8 mouse cellular contexts compared by ENCODE assay signal in genomic region chr1:133087206-133087905, GRCm38 (mm10). TPM values are rescaled to one million over a fixed set of nuclear protein-coding genes. Genes with fewer than 3 reads are reported as not detected.
A peak's percentile ranks its signal among the peaks of the same experiment; 100 is the strongest.
DNase-seq lines count a peak whose midpoint lies in the region; ATAC-seq lines count a peak whose summit lies in the region.

No protein-coding gene starts in this region.

- no peaks in the 10 kb centered on the region for H3K36me3 ChIP-seq in embryonic facial prominence, embryonic 11.5 days (replicated peaks; ENCODE audit: control insufficient read depth, insufficient read depth, low read depth, low read length)
- H3K36me3 ChIP-seq in heart, embryonic 12.5 days, result peaks cover 62% of the 10 kb centered on the region

- peak; percentile 60; the same call in 1 of the 2 replicates for ATAC-seq in embryonic facial prominence, embryonic 11.5 days (replicated peaks; ENCODE audit: insufficient number of reproducible peaks, low FRiP score, low TSS enrichment, low read depth)
- no peak for ATAC-seq in heart, embryonic 12.5 days (ENCODE audit: insufficient number of reproducible peaks, low FRiP score)
- ATAC-seq in megakaryocyte progenitor cell, adult 5-6 weeks (replicated peaks; ENCODE audit: poor library complexity), result peak; percentile 79

- H3K9ac ChIP-seq in embryonic facial prominence, embryonic 11.5 days (replicated peaks; ENCODE audit: low read length), result no peak overlapping the region
- H3K9ac ChIP-seq in heart, embryonic 12.5 days, result 0 out of 2 replicates have a peak overlapping the region, but pooled peaks have one; percentile 0

- H3K4me1 ChIP-seq in embryonic facial prominence, embryonic 11.5 days (ENCODE audit: control insufficient read depth, insufficient read depth, low read length), result peaks cover 2% of the 10 kb centered on the region; the same call in 1 of the 2 replicates
- peaks cover 35% of the 10 kb centered on the region for H3K4me1 ChIP-seq in heart, embryonic 12.5 days (replicated peaks)

- no peaks in the 10 kb centered on the region for H3K27me3 ChIP-seq in embryonic facial prominence, embryonic 11.5 days (ENCODE audit: control insufficient read depth, insufficient read depth, low read length)
- H3K27me3 ChIP-seq in heart, embryonic 12.5 days (replicated peaks), result no peaks in the 10 kb centered on the region

- H3K9me3 ChIP-seq in embryonic facial prominence, embryonic 11.5 days (replicated peaks; ENCODE audit: control insufficient read depth, low read length), result no peaks in the 10 kb centered on the region
- no peaks in the 10 kb centered on the region for H3K9me3 ChIP-seq in heart, embryonic 12.5 days (replicated peaks)

- WGBS in embryonic facial prominence, embryonic 11.5 days, result 44% methylated on average over 7 of the region's 7 CpGs
- WGBS in heart, embryonic 12.5 days, result 43% methylated on average over 7 of the region's 7 CpGs

- DNase-seq in left cerebral cortex, adult 18-20 months (ENCODE audit: low spot score in 2 of 2), result peak; percentile 41 to 67
- DNase-seq in left cerebral cortex, adult 8-10 months (ENCODE audit: low spot score in 2 of 2), result no peak
- DNase-seq in adrenal gland, postnatal 25 days, result peak; percentile 46
- peak; percentile 79 for DNase-seq in embryonic facial prominence, embryonic 11.5 days (ENCODE audit: low spot score)
- peak; percentile 73 for DNase-seq in kidney, postnatal 14 days
- DNase-seq in spleen, adult 12 weeks (ENCODE audit: low spot score), result peak; percentile 48

- H3K4me2 ChIP-seq in embryonic facial prominence, embryonic 11.5 days (ENCODE audit: low read depth, low read length), result no peak overlapping the region
- H3K4me2 ChIP-seq in heart, embryonic 12.5 days, result no peak overlapping the region

- no peak overlapping the region for H3K4me3 ChIP-seq in embryonic facial prominence, embryonic 11.5 days (ENCODE audit: low read depth, low read length)
- no peak overlapping the region for H3K4me3 ChIP-seq in heart, embryonic 12.5 days

- H3K27ac ChIP-seq in embryonic facial prominence, embryonic 11.5 days (replicated peaks; ENCODE audit: low read depth, low read length), result no peak overlapping the region
- 0 out of 2 replicates have a peak overlapping the region, but pooled peaks have one; percentile 24 for H3K27ac ChIP-seq in heart, embryonic 12.5 days (ENCODE audit: poor library complexity, severe bottlenecking)

RNA-seq across cellular contexts. Expression of gene Pik3c2b, which starts 41.9 kb away (rescaled TPM):
- 10 to 100 TPM; 14.6 to 15.2 TPM for total RNA-seq in left cerebral cortex, adult 18-20 months (2021)
- 10 to 100 TPM; 19.4 to 22.5 (median 21.3) TPM for total RNA-seq in left cerebral cortex, adult 8-10 months (2022)
- 7.9 and 8.3 TPM in 2 replicates for total RNA-seq in adrenal gland, postnatal 25 days (2021)
- polyA plus RNA-seq in embryonic facial prominence, embryonic 11.5 days (2014; fragmentation: Nextera tagmentation; extraction: Ambion mirVana), result 6.5 and 8.2 TPM in 2 replicates
- 11.5 and 11.7 TPM in 2 replicates for polyA plus RNA-seq in heart, embryonic 12.5 days (2016; fragmentation: Nextera tagmentation; extraction: Ambion mirVana)
- total RNA-seq in megakaryocyte progenitor cell, adult 5-6 weeks (2015), result 1.8 and 2.6 TPM in 2 replicates
- total RNA-seq in megakaryocyte progenitor cell, adult 5-6 weeks (2017), result 1.5 and 1.7 TPM in 2 replicates

RNA-seq across cellular contexts. Expression of gene Ppp1r15b, which starts 43.6 kb away (rescaled TPM):
- 10 to 100 TPM; 44.6 to 49.3 TPM for total RNA-seq in left cerebral cortex, adult 18-20 months (2021)
- 10 to 100 TPM; 41.0 to 43.6 (median 42.0) TPM for total RNA-seq in left cerebral cortex, adult 8-10 months (2022)
- total RNA-seq in adrenal gland, postnatal 25 days (2021), result 82.5 and 88.1 TPM in 2 replicates
- polyA plus RNA-seq in embryonic facial prominence, embryonic 11.5 days (2014; fragmentation: Nextera tagmentation; extraction: Ambion mirVana), result 41.5 and 42.1 TPM in 2 replicates
- polyA plus RNA-seq in heart, embryonic 12.5 days (2016; fragmentation: Nextera tagmentation; extraction: Ambion mirVana), result 42.3 and 46.2 TPM in 2 replicates
- total RNA-seq in megakaryocyte progenitor cell, adult 5-6 weeks (2015), result 54.1 and 60.2 TPM in 2 replicates
- total RNA-seq in megakaryocyte progenitor cell, adult 5-6 weeks (2017), result 86.1 and 90.7 TPM in 2 replicates

RNA-seq across cellular contexts. Expression of gene Mdm4, which starts 57.0 kb away (rescaled TPM):
- 10 to 100 TPM; 76.8 to 77.9 TPM for total RNA-seq in left cerebral cortex, adult 18-20 months (2021)
- 10 to 100 TPM; 78.7 to 86.6 (median 81.7) TPM for total RNA-seq in left cerebral cortex, adult 8-10 months (2022)
- 91.6 and 115 TPM in 2 replicates for total RNA-seq in adrenal gland, postnatal 25 days (2021)
- polyA plus RNA-seq in embryonic facial prominence, embryonic 11.5 days (2014; fragmentation: Nextera tagmentation; extraction: Ambion mirVana), result 33.7 and 35.7 TPM in 2 replicates
- 31.3 and 35.5 TPM in 2 replicates for polyA plus RNA-seq in heart, embryonic 12.5 days (2016; fragmentation: Nextera tagmentation; extraction: Ambion mirVana)
- 65.0 and 85.1 TPM in 2 replicates for total RNA-seq in megakaryocyte progenitor cell, adult 5-6 weeks (2015)
- 105 and 121 TPM in 2 replicates for total RNA-seq in megakaryocyte progenitor cell, adult 5-6 weeks (2017)

Comparison
In these comparisons a context has a peak if more than half of its experiments do, and no peak if none do; other contexts are left out.
1. DNase-seq: peak in left cerebral cortex, adult 18-20 months (2 of 2), adrenal gland, postnatal 25 days (single experiment), embryonic facial prominence, embryonic 11.5 days (single experiment), kidney, postnatal 14 days (single experiment) and spleen, adult 12 weeks (single experiment); none in left cerebral cortex, adult 8-10 months (0 of 2).